In genomic region chr6:67314697-67315096, GRCm38 (mm10) we compare ENCODE assay signal across 23 mouse cellular contexts.
A peak's percentile ranks its signal among the peaks of the same experiment; 100 is the strongest.
DNase-seq lines count a peak whose midpoint lies in the region; ATAC-seq and TF ChIP-seq lines count a peak whose summit lies in the region.
"Had no signal": no experiment of that assay in that cellular context is flagged by ENCODE, and none has a peak within 500 bp of the region (broad histone marks: within the 10 kb centered on the region; RNA-seq: fewer than 3 reads in every experiment).

No protein-coding gene starts in this region.

- no peak overlapping the region for H3K9ac ChIP-seq in midbrain, embryonic 11.5 days (ENCODE audit: low read length)
- H3K9ac ChIP-seq in intestine, embryonic 15.5 days: no peak overlapping the region
- H3K9ac ChIP-seq in intestine, postnatal 0 days (ENCODE audit: low read depth, low read length): no peak overlapping the region
- H3K9ac ChIP-seq: embryonic facial prominence, embryonic 12.5 days; forebrain, embryonic 13.5 days; forebrain, embryonic 15.5 days had no signal

- H3K9me3 ChIP-seq in midbrain, embryonic 11.5 days (ENCODE audit: control insufficient read depth, low read length): no peaks in the 10 kb centered on the region
- no peaks in the 10 kb centered on the region for H3K9me3 ChIP-seq in midbrain, embryonic 10.5 days (replicated peaks)
- H3K9me3 ChIP-seq in intestine, embryonic 15.5 days: no peaks in the 10 kb centered on the region
- no peaks in the 10 kb centered on the region for H3K9me3 ChIP-seq in intestine, postnatal 0 days (ENCODE audit: control insufficient read depth)
- H3K9me3 ChIP-seq: embryonic facial prominence, embryonic 10.5 days; embryonic facial prominence, embryonic 12.5 days; forebrain, embryonic 13.5 days; forebrain, embryonic 15.5 days; G1E had no signal

- H3K27ac ChIP-seq in midbrain, embryonic 11.5 days (ENCODE audit: low read depth, low read length): no peak overlapping the region
- no peak overlapping the region for H3K27ac ChIP-seq in midbrain, embryonic 10.5 days (replicated peaks)
- no peak overlapping the region for H3K27ac ChIP-seq in intestine, embryonic 15.5 days
- no peak overlapping the region for H3K27ac ChIP-seq in intestine, postnatal 0 days (ENCODE audit: low read depth, low read length)
- H3K27ac ChIP-seq: embryonic facial prominence, embryonic 10.5 days; embryonic facial prominence, embryonic 12.5 days; forebrain, embryonic 13.5 days; forebrain, embryonic 15.5 days had no signal

- ATAC-seq in midbrain, embryonic 11.5 days (ENCODE audit: low FRiP score): no peak
- ATAC-seq in intestine, embryonic 15.5 days: peak; percentile 87
- ATAC-seq in intestine, postnatal 0 days: peak; percentile 56; the same call in 1 of the 2 replicates
- ATAC-seq: activated CD4-positive, CD25-positive, alpha-beta regulatory T cell, adult 4 months; CD4-positive, CD25-positive, alpha-beta regulatory T cell, adult 4 months; forebrain, embryonic 13.5 days; forebrain, embryonic 15.5 days; Patski had no signal

- no peak overlapping the region for H3K4me3 ChIP-seq in midbrain, embryonic 11.5 days (ENCODE audit: low read depth, low read length)
- H3K4me3 ChIP-seq in midbrain, embryonic 10.5 days: no peak overlapping the region
- no peak overlapping the region for H3K4me3 ChIP-seq in intestine, embryonic 15.5 days (replicated peaks)
- H3K4me3 ChIP-seq in intestine, postnatal 0 days (ENCODE audit: low read depth, low read length): no peak overlapping the region
- H3K4me3 ChIP-seq: embryonic facial prominence, embryonic 10.5 days; embryonic facial prominence, embryonic 12.5 days; forebrain, embryonic 13.5 days; forebrain, embryonic 15.5 days had no signal

- H3K4me1 ChIP-seq in midbrain, embryonic 11.5 days (ENCODE audit: control insufficient read depth, insufficient read depth, low read length): no peaks in the 10 kb centered on the region
- H3K4me1 ChIP-seq in midbrain, embryonic 10.5 days: no peaks in the 10 kb centered on the region
- H3K4me1 ChIP-seq in intestine, embryonic 15.5 days (replicated peaks): no peaks in the 10 kb centered on the region
- no peaks in the 10 kb centered on the region for H3K4me1 ChIP-seq in intestine, postnatal 0 days (replicated peaks; ENCODE audit: control insufficient read depth, insufficient read depth, low read length)
- H3K4me1 ChIP-seq: embryonic facial prominence, embryonic 10.5 days; embryonic facial prominence, embryonic 12.5 days; forebrain, embryonic 13.5 days had no signal

- H3K27me3 ChIP-seq in midbrain, embryonic 11.5 days (ENCODE audit: control insufficient read depth, insufficient read depth, low read length): no peaks in the 10 kb centered on the region
- H3K27me3 ChIP-seq in midbrain, embryonic 10.5 days (ENCODE audit: low read depth, poor library complexity, severe bottlenecking): no peaks in the 10 kb centered on the region
- no peaks in the 10 kb centered on the region for H3K27me3 ChIP-seq in intestine, embryonic 15.5 days (replicated peaks)
- H3K27me3 ChIP-seq in intestine, postnatal 0 days (replicated peaks; ENCODE audit: control insufficient read depth, insufficient read depth, low read length): no peaks in the 10 kb centered on the region
- H3K27me3 ChIP-seq: CH12.LX; embryonic facial prominence, embryonic 12.5 days; forebrain, embryonic 13.5 days; forebrain, embryonic 15.5 days; Patski had no signal

- WGBS in midbrain, embryonic 11.5 days: 73% methylated on average over 1 of the region's 1 CpGs
- 86% methylated on average over 1 of the region's 1 CpGs for WGBS in midbrain, embryonic 10.5 days
- WGBS in intestine, embryonic 15.5 days: 60% methylated on average over 1 of the region's 1 CpGs
- 38% methylated on average over 1 of the region's 1 CpGs for WGBS in intestine, postnatal 0 days

- no peaks in the 10 kb centered on the region for H3K36me3 ChIP-seq in midbrain, embryonic 11.5 days (ENCODE audit: control insufficient read depth, insufficient read depth, low read length)
- no peaks in the 10 kb centered on the region for H3K36me3 ChIP-seq in midbrain, embryonic 10.5 days
- H3K36me3 ChIP-seq in intestine, embryonic 15.5 days: no peaks in the 10 kb centered on the region
- H3K36me3 ChIP-seq in intestine, postnatal 0 days (ENCODE audit: control insufficient read depth, insufficient read depth): no peaks in the 10 kb centered on the region
- H3K36me3 ChIP-seq: embryonic facial prominence, embryonic 10.5 days; embryonic facial prominence, embryonic 12.5 days; forebrain, embryonic 15.5 days had no signal

- no peak overlapping the region for H3K4me2 ChIP-seq in midbrain, embryonic 11.5 days
- no peak overlapping the region for H3K4me2 ChIP-seq in intestine, embryonic 15.5 days (replicated peaks)
- no peak overlapping the region for H3K4me2 ChIP-seq in intestine, postnatal 0 days (replicated peaks; ENCODE audit: low read depth)
- H3K4me2 ChIP-seq: embryonic facial prominence, embryonic 12.5 days; forebrain, embryonic 13.5 days; forebrain, embryonic 15.5 days had no signal

- DNase-seq in midbrain, embryonic 11.5 days (ENCODE audit: low spot score, missing footprints): peak; percentile 49
- DNase-seq in midbrain, embryonic 10.5 days (ENCODE audit: low spot score): no peak
- no peak for DNase-seq in spleen, postnatal 14 days (ENCODE audit: low spot score in 2 of 2)
- DNase-seq: adrenal gland, adult 8-10 months; adrenal gland, postnatal 14 days; adrenal gland, postnatal 36 days; B cell, adult 2 months; cerebellum, adult 11-12 months; cerebellum, adult 2 months; cerebellum, adult 9-10 months; cerebellum, postnatal 10 days; cerebellum, postnatal 25 days had no signal

- TF ChIP-seq CTCF in intestine, postnatal 0 days (IDR thresholded peaks at IDR 0.05; ENCODE audit: low read depth): no peak
